Mouse (Mus musculus) heart, adult 2 months (tissue): Measurements from ENCODE around the gene Ubac2. TPM values are rescaled to one million over a fixed set of nuclear protein-coding genes. Genes with fewer than 3 reads are reported as not detected.
A peak's percentile ranks its signal among the peaks of the same experiment; 100 is the strongest.

Experiments used
- DNase-seq, 2 experiments: peaks; one replicate each; pipeline ENCODE4 v3.0.0; 2021
- H3K27ac ChIP-seq: fragments of 200-600 bp; 2 replicates; pipeline ENCODE4 v1.8.1; 2022
- H3K27me3 ChIP-seq: fragments of 200-500 bp; 2 replicates; pipeline ENCODE4 v1.6.1; 2012; ENCODE audit warnings: mild to moderate bottlenecking, low read length, inconsistent platforms, mixed read lengths; ENCODE audit not compliant: control insufficient read depth, insufficient read depth
- H3K36me3 ChIP-seq: fragments of 200-500 bp; 2 replicates; pipeline ENCODE4 v1.6.1; 2012; ENCODE audit warnings: low read length, inconsistent platforms; ENCODE audit not compliant: control insufficient read depth, insufficient read depth
- H3K4me1 ChIP-seq: fragments of 200-500 bp; 2 replicates; pipeline ENCODE4 v1.6.1; 2011; ENCODE audit warnings: low read length; ENCODE audit not compliant: control insufficient read depth, insufficient read depth
- H3K4me3 ChIP-seq: fragments of 200-600 bp; 2 replicates; pipeline ENCODE4 v1.8.1; 2022
- H3K79me2 ChIP-seq: fragments of 200-500 bp; replicated peaks from 2 replicates; pipeline ENCODE4 v1.6.1; 2012; ENCODE audit warnings: mild to moderate bottlenecking, inconsistent platforms, low read length, moderate library complexity, mixed read lengths; ENCODE audit not compliant: control insufficient read depth, insufficient read depth
- H3K9ac ChIP-seq: fragments of 200-500 bp; 2 replicates; pipeline ENCODE4 v1.6.1; 2012; ENCODE audit warnings: low read depth, mild to moderate bottlenecking, control low read depth, inconsistent platforms, low read length, mixed read lengths
- CTCF ChIP-seq: fragments of 200-600 bp; IDR thresholded peaks from 2 replicates; pipeline ENCODE4 v1.8.1; 2022; ENCODE audit warnings: antibody characterized with exemption, mild to moderate bottlenecking, moderate library complexity
- EP300 ChIP-seq: fragments of 200-500 bp; IDR thresholded peaks from 2 replicates; pipeline ENCODE4 v1.6.1; 2011; ENCODE audit warnings: low read depth, low read length, control low read depth; ENCODE audit not compliant: insufficient read depth
- POLR2A ChIP-seq: fragments of 200-500 bp; IDR thresholded peaks from 2 replicates; pipeline ENCODE4 v1.6.1; 2011; ENCODE audit warnings: mild to moderate bottlenecking, low read depth, low read length, control low read depth; ENCODE audit not compliant: insufficient read depth
- WGBS: fragments of 180-500 bp; shearing (Covaris S2); methylation state at CpG from one replicate; pipeline ENCODE4 v1.1.7; 2018; 5-methylcytosine and 5-hydroxymethylcytosine counted together
- intact Hi-C: fragments of 180-260 bp; cut with DNase I; formaldehyde crosslinking; loops from one replicate; pipeline ENCODE4 v1.15.1; 2025
- polyA plus RNA-seq: library from polyadenylated mRNA; depleted of rRNA; stranded (reverse); fragments of >200 nt; gene quantifications from 2 replicates; pipeline ENCODE4 v1.2.3, GENCODE M21; 2012
- total RNA-seq, 2 experiments: library from RNA; stranded (reverse); gene quantifications; 2 replicates each; pipeline ENCODE4 v1.2.3; 2021

The Ubac2 gene
- total and polyA plus RNA-seq, 3 experiments, result 30.4 to 37.0 (median 31.9) TPM

DNA sequence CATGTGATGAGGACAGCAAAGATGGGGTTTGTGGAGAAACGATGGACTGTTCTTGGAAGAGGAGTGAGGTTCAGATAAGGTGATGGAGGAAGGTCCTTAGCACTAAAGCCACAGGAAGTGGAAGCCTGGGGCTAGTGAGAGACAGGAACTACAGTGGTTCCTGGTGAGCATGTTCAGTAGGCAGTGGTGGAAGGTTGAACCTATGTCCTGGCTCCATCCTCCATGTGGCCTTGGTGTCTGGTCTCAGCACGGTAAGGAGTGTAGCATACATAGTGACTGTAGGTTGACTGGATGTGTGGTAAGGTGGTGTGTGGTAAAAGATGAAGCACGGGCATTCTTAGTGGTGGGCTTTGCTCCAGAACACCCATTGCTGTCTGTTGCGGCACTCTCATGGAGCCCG is 71.5 kb downstream of the Ubac2 start:
- H3K79me2 ChIP-seq, result no peaks in the 10 kb centered on the region; the same call in 1 of the 2 replicates
- no peak for TF ChIP-seq EP300
- TF ChIP-seq POLR2A, result no peak
- TF ChIP-seq CTCF, result no peak
- WGBS, result 81% methylated on average over 5 of the region's 5 CpGs
- no peak overlapping the region for H3K9ac ChIP-seq
- no peaks in the 10 kb centered on the region for H3K27me3 ChIP-seq
- intact Hi-C loops, result no loop called here
- H3K36me3 ChIP-seq, result no peaks in the 10 kb centered on the region
- peaks cover 3% of the 10 kb centered on the region for H3K4me1 ChIP-seq
- H3K27ac ChIP-seq, result no peak overlapping the region
- DNase-seq, result peak in 1 of 2 experiments; percentile 1
- no peak overlapping the region for H3K4me3 ChIP-seq

DNA sequence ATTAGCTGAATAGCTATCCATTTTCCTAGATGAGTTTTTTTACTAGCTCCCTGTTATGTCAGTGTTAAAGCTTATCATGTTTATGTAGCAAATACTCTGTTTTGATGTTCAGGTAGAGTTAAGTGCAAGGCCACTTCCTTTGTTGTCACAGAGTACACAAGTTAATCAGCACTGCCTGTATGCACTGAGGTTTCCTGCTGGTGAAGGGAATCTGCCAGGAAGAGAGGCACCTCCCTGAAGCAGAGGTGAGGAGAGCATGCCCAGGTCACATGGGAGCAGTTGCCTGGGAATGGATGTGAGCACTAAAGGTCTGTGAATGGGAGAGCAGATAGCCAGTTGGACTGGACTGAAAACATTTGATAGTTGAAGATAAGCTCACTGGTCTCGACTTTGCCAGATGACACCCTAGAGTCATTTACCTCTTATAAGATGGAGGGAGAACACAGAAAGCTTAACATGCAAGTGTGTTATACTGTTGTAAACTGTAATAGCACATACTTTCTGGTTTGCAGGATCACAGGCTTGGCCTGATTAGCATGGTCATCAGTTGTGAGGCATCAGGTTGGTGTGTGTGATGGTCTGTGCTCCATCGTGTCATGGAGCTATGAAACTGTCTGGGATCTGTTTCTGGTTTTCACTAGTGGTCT is 73.1 kb downstream of the Ubac2 start:
- Histone ChIP-seq H3K4me3 (no peak overlapping the region), H3K79me2 (no peaks in the 10 kb centered on the region), H3K27me3 (no peaks in the 10 kb centered on the region), H3K27ac (no peak overlapping the region), H3K9ac (no peak overlapping the region), H3K4me1 (peaks cover 3% of the 10 kb centered on the region), H3K36me3 (no peaks in the 10 kb centered on the region)
- 55% methylated on average over 2 of the region's 2 CpGs for WGBS
- intact Hi-C loops, result no loop called here
- peak in 1 of 2 experiments; percentile 11 for DNase-seq
- TF ChIP-seq POLR2A (no peak), CTCF (no peak), EP300 (no peak)

DNA sequence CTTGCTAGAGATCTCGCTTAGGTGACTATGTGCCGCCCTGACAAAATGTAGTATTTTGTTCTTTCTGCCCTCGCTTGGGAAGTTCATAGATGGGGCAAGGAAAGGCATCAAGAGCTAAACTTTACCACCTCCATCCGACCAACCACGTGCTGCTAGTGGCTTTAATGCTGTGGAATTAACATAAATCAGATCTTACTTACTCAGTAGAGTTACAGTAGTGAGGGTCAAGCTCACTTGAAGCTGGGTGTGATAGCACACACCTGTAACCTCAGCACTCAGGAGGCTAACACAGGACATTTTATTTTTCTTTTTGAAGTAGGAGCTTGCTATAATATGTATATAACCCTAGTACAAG is 73.6 kb downstream of the Ubac2 start:
- Histone ChIP-seq H3K27ac (no peak overlapping the region), H3K79me2 (no peaks in the 10 kb centered on the region), H3K4me3 (no peak overlapping the region), H3K36me3 (no peaks in the 10 kb centered on the region), H3K4me1 (peaks cover 3% of the 10 kb centered on the region), H3K9ac (no peak overlapping the region), H3K27me3 (no peaks in the 10 kb centered on the region)
- TF ChIP-seq POLR2A, result no peak
- no peak for DNase-seq
- 94% methylated on average over 5 of the region's 5 CpGs for WGBS
- intact Hi-C loops, result no loop called here

DNA sequence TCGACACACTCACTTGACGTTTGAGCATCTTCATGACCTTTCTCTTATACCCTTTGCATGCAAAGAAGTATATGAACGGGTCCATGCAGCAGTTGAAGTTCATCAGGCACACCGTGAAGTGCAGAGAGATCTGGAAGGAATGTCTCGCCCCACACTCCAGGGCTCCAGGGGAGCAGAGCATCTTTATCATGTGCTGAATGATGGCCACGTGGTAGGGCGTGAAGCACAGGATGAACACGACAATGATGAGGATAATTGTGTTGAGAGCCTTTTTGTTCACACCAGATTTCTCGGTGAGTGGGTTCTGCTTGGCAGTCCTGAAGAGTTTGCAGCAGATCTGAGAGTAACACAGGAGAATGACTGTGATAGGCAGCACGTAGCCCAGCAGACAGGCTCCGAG is 75.7 kb downstream of the Ubac2 start:
- no peak overlapping the region for H3K27ac ChIP-seq
- TF ChIP-seq CTCF, result no peak
- TF ChIP-seq POLR2A, result no peak
- TF ChIP-seq EP300, result no peak
- no peak overlapping the region for H3K9ac ChIP-seq
- intact Hi-C loops, result no loop called here
- WGBS, result 78% methylated on average over 11 of the region's 11 CpGs
- H3K4me3 ChIP-seq, result no peak overlapping the region
- H3K27me3 ChIP-seq, result no peaks in the 10 kb centered on the region
- H3K4me1 ChIP-seq, result peaks cover 3% of the 10 kb centered on the region
- no peaks in the 10 kb centered on the region for H3K36me3 ChIP-seq
- no peak for DNase-seq
- no peaks in the 10 kb centered on the region for H3K79me2 ChIP-seq

DNA sequence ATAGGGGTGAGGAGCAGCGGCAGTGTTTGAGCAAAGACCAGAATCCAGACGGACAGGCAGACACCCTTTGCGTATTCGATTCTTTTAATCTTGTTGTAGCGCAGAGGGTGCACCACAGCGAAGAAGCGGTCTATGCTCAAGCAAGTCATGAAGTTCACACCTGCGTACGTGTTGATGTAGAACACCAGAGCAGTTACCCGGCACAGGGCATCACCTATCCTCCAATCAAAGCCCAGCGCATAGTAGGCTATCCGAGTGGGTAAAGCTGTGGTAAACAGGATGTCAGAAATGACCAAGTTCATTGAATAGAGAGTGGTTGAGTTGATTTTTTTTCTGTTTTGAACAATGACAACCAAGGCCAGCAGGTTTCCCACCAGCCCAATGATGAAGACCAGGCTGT is 76.2 kb downstream of the Ubac2 start:
- no peak for TF ChIP-seq EP300
- no peak for TF ChIP-seq CTCF
- no peak for TF ChIP-seq POLR2A
- Histone ChIP-seq H3K79me2 (no peaks in the 10 kb centered on the region), H3K4me3 (no peak overlapping the region), H3K27me3 (no peaks in the 10 kb centered on the region), H3K9ac (no peak overlapping the region), H3K36me3 (no peaks in the 10 kb centered on the region), H3K27ac (no peak overlapping the region), H3K4me1 (peaks cover 3% of the 10 kb centered on the region)
- intact Hi-C loops, result no loop called here
- DNase-seq, result no peak
- 95% methylated on average over 12 of the region's 12 CpGs for WGBS

DNA sequence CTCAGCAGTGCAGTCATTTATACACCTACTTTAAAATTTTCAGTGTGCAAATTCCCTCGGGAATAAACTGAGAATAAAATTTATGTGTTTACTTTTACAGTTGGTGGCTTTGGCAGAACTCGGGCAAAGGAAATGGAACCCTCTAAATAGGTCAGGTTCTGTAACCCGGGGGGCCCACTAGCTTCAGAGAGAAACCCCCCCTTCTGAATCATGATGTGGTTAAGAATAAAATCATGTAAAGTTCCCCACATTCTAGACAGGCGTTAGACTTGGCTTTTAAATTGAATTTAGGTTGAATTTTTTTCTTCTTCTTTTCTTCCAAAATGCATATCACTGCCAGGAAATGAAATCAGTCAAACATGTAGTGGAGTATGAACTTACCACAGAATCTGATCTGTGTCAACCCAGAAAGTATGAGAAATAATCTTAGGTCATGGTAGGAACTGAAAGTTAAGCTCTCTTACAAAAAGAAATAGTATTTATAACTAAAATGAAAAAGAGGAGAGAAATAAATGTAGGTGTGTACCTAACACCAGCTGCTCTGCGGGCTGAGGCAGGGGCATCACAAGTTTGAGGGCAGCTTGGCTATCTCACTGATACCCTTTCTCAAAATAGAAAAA is 76.9 kb downstream of the Ubac2 start:
- 64% methylated on average over 5 of the region's 5 CpGs for WGBS
- Histone ChIP-seq H3K9ac (no peak overlapping the region), H3K4me3 (no peak overlapping the region), H3K36me3 (no peaks in the 10 kb centered on the region), H3K4me1 (peaks cover 2% of the 10 kb centered on the region), H3K27me3 (no peaks in the 10 kb centered on the region), H3K79me2 (no peaks in the 10 kb centered on the region), H3K27ac (no peak overlapping the region)
- TF ChIP-seq EP300, result no peak
- no peak for TF ChIP-seq CTCF
- TF ChIP-seq POLR2A, result no peak
- DNase-seq, result no peak
- intact Hi-C loops, result no loop called here
